Mouse (Mus musculus) stomach, embryonic 16.5 days (tissue): Measurements from ENCODE around the gene Snx7. TPM values are rescaled to one million over a fixed set of nuclear protein-coding genes. Genes with fewer than 3 reads are reported as not detected.

Experiments
- ATAC-seq: fragments of 200-750 bp; cut with Nextera tagmentation; 2 replicates; pipeline ENCODE4 v1.8.0; 2017; ENCODE audit warnings: moderate number of reproducible peaks, moderate TSS enrichment; ENCODE audit not compliant: insufficient read depth, low FRiP score
- H3K27ac ChIP-seq: fragments of 300-500 bp; sonication (generic); 2 replicates; pipeline ENCODE4 v1.5.1; 2014; ENCODE audit warnings: low read length
- H3K27me3 ChIP-seq: fragments of 300-500 bp; sonication (generic); 2 replicates; pipeline ENCODE4 v1.6.1; 2014; ENCODE audit warnings: low read length, control low read depth, mixed read lengths; ENCODE audit not compliant: control insufficient read depth, insufficient read depth
- H3K36me3 ChIP-seq: fragments of 300-500 bp; sonication (generic); 2 replicates; pipeline ENCODE4 v1.6.1; 2014; ENCODE audit warnings: low read length; ENCODE audit not compliant: control insufficient read depth, insufficient read depth
- H3K4me1 ChIP-seq: fragments of 300-500 bp; sonication (generic); 2 replicates; pipeline ENCODE4 v1.6.1; 2014; ENCODE audit warnings: low read length, control low read depth, mixed read lengths; ENCODE audit not compliant: control insufficient read depth, insufficient read depth
- H3K4me2 ChIP-seq: fragments of 300-500 bp; sonication (generic); 2 replicates; pipeline ENCODE4 v1.6.1; 2014; ENCODE audit warnings: low read depth, low read length, mixed read lengths
- H3K4me3 ChIP-seq: fragments of 300-500 bp; sonication (generic); replicated peaks from 2 replicates; pipeline ENCODE4 v1.5.1; 2014; ENCODE audit warnings: mild to moderate bottlenecking, low read length
- H3K9ac ChIP-seq: fragments of 300-500 bp; sonication (generic); 2 replicates; pipeline ENCODE4 v1.6.1; 2014; ENCODE audit warnings: low read length
- H3K9me3 ChIP-seq: fragments of 300-500 bp; sonication (generic); replicated peaks from 2 replicates; pipeline ENCODE4 v1.6.1; 2016; ENCODE audit warnings: low read length, control low read depth; ENCODE audit not compliant: control insufficient read depth
- WGBS: fragments of 180-500 bp; shearing (Covaris S2); extraction: QIAGEN DNeasy Blood & Tissue Kit; methylation state at CpG from one replicate; pipeline ENCODE4 v1.1.7; 2014; 5-methylcytosine and 5-hydroxymethylcytosine counted together
- polyA plus RNA-seq: library from polyadenylated mRNA; unstranded; fragments of >200 nt; fragmentation: Nextera tagmentation; extraction: Ambion mirVana; gene quantifications from 2 replicates; pipeline ENCODE4 v1.2.1, GENCODE M21; 2015

The Snx7 gene
- polyA plus RNA-seq, 1 experiment from 2014 or later: 37.3 TPM

DNA sequence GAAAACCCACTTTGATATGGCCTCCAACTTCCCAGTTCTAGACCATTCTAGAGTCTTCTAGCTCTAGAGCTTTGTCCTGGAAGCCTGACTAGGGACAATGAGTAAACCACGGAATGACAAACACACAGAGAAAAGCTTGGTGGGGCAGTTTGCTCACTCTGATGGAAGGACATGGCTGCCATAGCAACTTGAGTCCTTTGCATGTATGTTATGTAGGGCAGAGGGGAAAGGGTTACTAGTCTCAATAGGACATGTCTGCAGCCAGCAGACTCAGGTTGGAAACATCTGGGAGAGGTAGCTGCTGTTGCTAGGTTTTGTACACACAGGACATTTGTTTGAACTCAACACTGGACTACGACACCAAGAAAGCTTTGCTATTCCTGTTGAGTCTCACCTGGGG, 77.5 kb downstream of the Snx7 start:
- Histone ChIP-seq H3K27ac (no peak overlapping the region), H3K9me3 (no peaks in the 10 kb centered on the region; the same call in 1 of the 2 replicates), H3K36me3 (no peaks in the 10 kb centered on the region), H3K27me3 (no peaks in the 10 kb centered on the region), H3K4me3 (no peak overlapping the region), H3K4me2 (no peak overlapping the region), H3K4me1 (no peaks in the 10 kb centered on the region), H3K9ac (no peak overlapping the region)
- 88% methylated on average over 2 of the region's 2 CpGs for WGBS
- no peak for ATAC-seq

DNA sequence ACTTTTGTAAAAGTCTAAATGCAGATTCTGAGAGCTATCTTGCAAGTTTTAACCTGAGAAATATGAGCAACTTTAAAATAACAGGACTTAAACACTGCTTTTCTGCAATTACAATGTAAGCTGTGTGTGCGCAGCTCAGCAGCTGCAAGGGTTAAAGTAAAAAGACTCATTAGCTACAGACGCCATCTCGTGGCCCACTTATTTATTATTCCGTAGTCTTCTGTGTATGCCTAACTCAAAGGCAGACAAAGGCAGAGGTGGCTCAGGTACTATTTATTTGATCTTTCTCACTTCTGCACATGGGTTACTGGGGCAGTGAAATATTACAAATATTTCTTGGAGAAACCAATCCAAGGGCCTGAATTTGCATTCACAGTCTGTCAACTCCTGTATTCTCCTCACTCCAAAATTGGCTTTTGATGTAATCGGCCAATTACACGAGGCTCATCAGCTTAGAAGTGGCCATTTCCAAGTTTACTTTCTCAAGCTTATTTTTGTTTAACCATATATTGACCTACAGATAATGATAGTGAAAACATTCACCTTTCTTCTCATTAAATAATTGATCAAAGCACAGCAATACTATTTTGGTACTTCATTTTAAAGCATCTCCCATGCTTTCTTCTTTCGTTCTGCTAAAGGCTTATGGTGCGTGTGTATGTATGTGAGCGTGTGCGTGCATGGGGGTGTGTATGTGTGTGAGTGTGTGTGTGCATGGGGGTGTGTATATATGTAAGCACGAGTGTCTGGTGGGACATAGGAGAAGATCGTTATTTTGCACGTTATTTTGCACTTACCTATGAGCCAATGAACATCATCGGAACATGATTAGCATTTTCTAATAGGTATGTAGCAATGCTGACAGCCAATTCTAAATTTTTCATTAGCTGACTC, 79.7 kb downstream of the Snx7 start:
- no peak for ATAC-seq
- 67% methylated on average over 14 of the region's 14 CpGs for WGBS
- H3K4me1 ChIP-seq: no peaks in the 10 kb centered on the region

GRCm38 (mm10) chr3:117787247-117787646, 81.5 kb downstream of the Snx7 start:
- 72% methylated on average over 6 of the region's 6 CpGs for WGBS
- ATAC-seq: no peak
- Histone ChIP-seq H3K27ac (no peak overlapping the region), H3K36me3 (no peaks in the 10 kb centered on the region), H3K4me1 (no peaks in the 10 kb centered on the region), H3K9me3 (no peaks in the 10 kb centered on the region), H3K4me3 (no peak overlapping the region), H3K27me3 (no peaks in the 10 kb centered on the region), H3K4me2 (no peak overlapping the region), H3K9ac (no peak overlapping the region)

More for the DNA sequence above, 79.7 kb downstream of the Snx7 start:
- Histone ChIP-seq H3K27ac (no peak overlapping the region), H3K9ac (no peak overlapping the region), H3K36me3 (no peaks in the 10 kb centered on the region), H3K4me2 (no peak overlapping the region), H3K4me3 (no peak overlapping the region), H3K9me3 (no peaks in the 10 kb centered on the region), H3K27me3 (no peaks in the 10 kb centered on the region)

GRCm38 (mm10) chr3:117752151-117752757, 116.5 kb downstream of the Snx7 start:
- H3K4me2 ChIP-seq: no peak overlapping the region
- no peaks in the 10 kb centered on the region for H3K9me3 ChIP-seq
- no peaks in the 10 kb centered on the region for H3K4me1 ChIP-seq
- no peaks in the 10 kb centered on the region for H3K27me3 ChIP-seq
- ATAC-seq: no peak
- no peak overlapping the region for H3K4me3 ChIP-seq
- 85% methylated on average over 5 of the region's 5 CpGs for WGBS
- no peak overlapping the region for H3K27ac ChIP-seq
- H3K36me3 ChIP-seq: no peaks in the 10 kb centered on the region
- H3K9ac ChIP-seq: no peak overlapping the region

GRCm38 (mm10) chr3:117751665-117752064, 117.1 kb downstream of the Snx7 start:
- H3K9ac ChIP-seq: no peak overlapping the region
- no peak for ATAC-seq
- no peaks in the 10 kb centered on the region for H3K36me3 ChIP-seq
- H3K27ac ChIP-seq: no peak overlapping the region
- H3K9me3 ChIP-seq: no peaks in the 10 kb centered on the region
- no peak overlapping the region for H3K4me3 ChIP-seq
- no peaks in the 10 kb centered on the region for H3K4me1 ChIP-seq
- no peak overlapping the region for H3K4me2 ChIP-seq
- 62% methylated on average over 2 of the region's 2 CpGs for WGBS
- H3K27me3 ChIP-seq: no peaks in the 10 kb centered on the region

- Histone ChIP-seq H3K4me2 (no peak overlapping the region), H3K27ac (no peak overlapping the region), H3K4me1 (no peaks in the 10 kb centered on the region), H3K9ac (no peak overlapping the region), H3K4me3 (no peak overlapping the region), H3K27me3 (no peaks in the 10 kb centered on the region), H3K9me3 (no peaks in the 10 kb centered on the region), H3K36me3 (no peaks in the 10 kb centered on the region)
- WGBS: 84% methylated on average over 3 of the region's 3 CpGs
- no peak for ATAC-seq
These were observed 119.5 kb downstream of the Snx7 start for GRCm38 (mm10) chr3:117749256-117749655.

GRCm38 (mm10) chr3:117739760-117740159, 129.0 kb downstream of the Snx7 start:
- Histone ChIP-seq H3K4me2 (no peak overlapping the region), H3K9me3 (no peaks in the 10 kb centered on the region), H3K4me1 (no peaks in the 10 kb centered on the region), H3K4me3 (no peak overlapping the region), H3K9ac (no peak overlapping the region), H3K27ac (no peak overlapping the region), H3K27me3 (no peaks in the 10 kb centered on the region), H3K36me3 (no peaks in the 10 kb centered on the region)
- ATAC-seq: no peak
- 59% methylated on average over 5 of the region's 5 CpGs for WGBS

DNA sequence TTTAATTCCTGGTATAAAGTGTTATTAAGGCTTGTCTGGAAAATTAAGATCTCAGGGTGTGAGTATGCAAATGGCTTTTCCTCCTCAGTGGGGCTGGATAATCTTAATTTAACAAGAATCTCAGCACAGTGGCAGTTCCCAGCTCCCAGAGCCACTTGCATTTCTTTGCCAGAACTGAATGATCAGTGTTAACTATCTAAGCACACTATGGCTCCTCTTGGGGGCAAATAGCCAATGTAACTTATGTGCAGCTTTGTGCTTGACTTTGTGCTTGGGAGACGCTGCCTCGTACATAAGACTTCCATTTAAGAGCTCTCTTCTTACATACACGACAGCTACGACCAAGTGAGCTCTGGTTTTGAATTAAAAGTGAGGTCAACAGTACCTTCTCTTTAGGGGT, 136.1 kb downstream of the Snx7 start:
- Histone ChIP-seq H3K9me3 (no peaks in the 10 kb centered on the region), H3K9ac (no peak overlapping the region), H3K4me2 (no peak overlapping the region), H3K4me1 (no peaks in the 10 kb centered on the region), H3K36me3 (no peaks in the 10 kb centered on the region), H3K4me3 (no peak overlapping the region), H3K27ac (no peak overlapping the region), H3K27me3 (no peaks in the 10 kb centered on the region)
- WGBS: 79% methylated on average over 4 of the region's 4 CpGs
- no peak for ATAC-seq
